Mouse (Mus musculus) A20 (cell line): Measurements from ENCODE around the gene Fli1.
A peak's percentile ranks its signal among the peaks of the same experiment; 100 is the strongest.

ENCODE experiments used
- DNase-seq: peaks from one replicate; pipeline ENCODE4 v3.0.0-alpha.2; 2011; ENCODE audit warnings: low read depth, low spot score

The Fli1 gene

DNA sequence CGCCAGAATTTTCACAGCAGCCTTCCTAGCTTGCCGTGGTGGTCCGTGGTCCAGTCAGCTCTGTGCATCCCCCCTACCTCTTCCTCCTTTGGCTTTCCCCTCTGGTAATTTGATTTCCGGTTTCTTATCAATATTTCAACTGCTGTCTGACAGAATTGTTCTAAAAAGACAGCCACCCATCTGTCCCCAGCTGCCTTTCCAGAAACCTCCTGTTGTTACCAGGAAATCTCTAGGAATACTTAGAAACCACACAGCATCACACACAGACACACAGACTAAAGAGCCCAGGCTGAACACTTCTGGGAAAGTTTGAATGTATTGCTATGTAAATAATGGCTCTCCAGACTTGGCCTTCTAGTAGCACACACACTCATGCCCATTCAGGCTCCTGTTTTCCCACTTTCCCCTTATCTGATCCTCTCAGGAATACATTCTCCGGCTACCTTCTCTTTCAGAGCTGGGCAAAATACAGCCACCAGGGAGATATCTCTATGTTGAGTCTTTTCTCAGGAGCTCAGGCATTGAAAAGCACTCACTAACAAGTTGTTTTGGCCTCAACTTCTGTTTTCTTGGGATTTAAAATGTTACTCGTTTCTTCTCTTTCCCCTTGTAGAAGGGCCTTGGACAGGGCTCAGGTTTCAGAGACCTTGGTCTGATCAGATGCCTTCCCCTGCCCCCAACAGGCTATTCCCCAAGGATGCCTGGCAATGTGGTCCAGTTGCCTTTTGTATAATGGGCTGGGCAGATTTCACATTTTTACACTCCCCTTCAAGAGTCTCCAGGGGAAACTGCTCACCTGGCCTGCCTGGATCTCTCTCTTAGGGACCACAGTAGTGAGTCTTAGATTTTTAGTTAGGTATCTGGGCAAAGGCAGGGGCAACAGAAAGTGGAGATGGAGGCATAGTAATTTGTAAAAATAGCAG lies 7.1 kb upstream of the Fli1 start:
- no peak for DNase-seq

DNA sequence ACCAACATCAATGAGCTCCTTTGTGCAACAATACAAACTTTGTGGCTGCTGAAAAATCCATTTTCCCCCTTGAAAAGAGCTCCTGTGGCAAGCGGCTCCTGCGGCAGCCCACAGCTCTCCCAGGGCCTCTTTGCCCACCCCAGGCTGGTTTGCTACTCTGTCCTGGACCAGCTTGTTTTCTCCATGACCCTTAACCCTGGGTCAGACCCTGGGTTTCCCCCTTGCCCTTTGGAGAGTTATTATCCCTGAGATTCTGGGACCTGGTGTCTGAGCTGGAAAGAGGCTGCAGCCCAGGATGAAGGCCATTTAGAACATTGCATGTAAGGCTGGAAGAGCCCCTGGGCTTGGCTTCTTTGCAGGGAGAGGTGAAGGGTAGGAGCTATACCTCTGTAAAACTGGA lies 4.1 kb upstream of the Fli1 start:
- no peak for DNase-seq

DNA sequence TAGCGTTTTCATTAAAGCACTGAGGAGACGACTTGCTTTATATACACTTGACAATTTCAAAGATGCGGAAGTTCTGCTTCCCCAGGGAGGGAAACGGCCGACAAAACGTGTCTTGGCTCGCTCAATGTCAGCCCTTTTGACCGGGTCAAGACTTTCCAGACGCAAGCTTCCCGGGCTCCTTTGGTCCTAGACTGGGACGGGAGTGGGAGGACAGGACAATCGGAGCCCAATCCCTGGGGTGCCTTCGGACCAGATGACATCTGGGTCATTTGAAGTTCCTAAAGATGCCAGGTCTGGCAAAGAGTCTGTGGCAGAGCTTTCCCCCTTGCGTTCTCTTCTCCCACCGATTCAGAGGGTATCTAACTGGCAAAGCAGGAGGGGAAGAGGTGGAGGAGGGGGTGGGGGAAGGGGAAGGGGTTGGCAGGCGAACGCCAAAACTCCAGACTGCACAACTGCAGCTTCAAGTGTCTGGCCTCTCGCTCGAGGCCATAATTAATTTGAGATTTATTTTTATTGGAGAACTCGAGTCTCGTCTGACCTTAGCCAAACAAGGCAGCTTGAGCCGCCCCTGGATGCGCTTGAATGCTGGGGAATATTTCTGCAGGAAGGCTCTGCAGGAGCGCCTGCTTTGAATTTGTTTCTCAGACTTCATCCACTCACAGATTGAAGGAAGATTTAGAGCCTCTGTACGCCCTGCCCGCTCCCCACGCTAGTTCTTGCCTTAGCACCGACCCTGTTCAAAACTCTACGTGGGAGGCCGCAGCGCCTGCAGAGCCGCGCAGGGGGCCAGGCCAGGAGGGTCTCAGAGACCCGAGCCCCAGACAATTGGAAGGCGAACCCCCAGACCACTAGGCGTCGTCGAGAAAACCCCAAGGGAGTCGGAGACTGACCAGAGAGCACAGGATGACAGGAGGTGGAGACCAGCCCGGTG lies 2.3 kb upstream of the Fli1 start:
- no peak for DNase-seq

DNA sequence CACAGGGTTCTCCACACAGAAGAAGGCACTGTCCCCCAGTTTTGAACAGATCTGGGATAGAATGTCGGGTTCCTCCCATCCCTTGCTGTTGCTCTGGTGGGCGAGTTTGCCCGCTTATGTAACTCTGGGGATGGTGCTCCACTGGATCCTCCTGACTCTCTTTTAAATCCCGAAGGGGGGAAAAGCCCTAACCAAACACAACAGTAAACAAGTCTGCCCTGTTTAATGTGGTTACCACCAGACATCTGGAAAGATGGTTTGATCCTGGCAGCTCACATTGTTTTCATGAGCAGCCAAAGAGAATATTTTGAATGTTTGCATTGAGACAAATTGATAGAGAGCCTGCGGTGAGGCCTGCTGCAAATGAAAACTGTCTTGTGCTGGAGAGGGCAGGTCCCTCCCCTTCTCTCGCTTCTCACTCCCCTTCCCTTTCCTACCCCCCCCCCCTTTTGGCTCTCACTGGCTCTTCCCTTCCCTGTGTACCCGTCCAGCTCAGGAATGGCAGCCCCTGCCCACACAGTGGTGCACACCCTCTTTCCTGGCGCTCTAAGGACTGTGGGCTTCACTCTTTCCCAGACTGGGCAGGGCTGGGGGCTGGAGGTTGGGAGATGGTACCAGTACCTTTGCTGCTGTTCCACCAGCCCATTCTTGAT lies 1.4 kb upstream of the Fli1 start:
- DNase-seq, result no peak

DNA sequence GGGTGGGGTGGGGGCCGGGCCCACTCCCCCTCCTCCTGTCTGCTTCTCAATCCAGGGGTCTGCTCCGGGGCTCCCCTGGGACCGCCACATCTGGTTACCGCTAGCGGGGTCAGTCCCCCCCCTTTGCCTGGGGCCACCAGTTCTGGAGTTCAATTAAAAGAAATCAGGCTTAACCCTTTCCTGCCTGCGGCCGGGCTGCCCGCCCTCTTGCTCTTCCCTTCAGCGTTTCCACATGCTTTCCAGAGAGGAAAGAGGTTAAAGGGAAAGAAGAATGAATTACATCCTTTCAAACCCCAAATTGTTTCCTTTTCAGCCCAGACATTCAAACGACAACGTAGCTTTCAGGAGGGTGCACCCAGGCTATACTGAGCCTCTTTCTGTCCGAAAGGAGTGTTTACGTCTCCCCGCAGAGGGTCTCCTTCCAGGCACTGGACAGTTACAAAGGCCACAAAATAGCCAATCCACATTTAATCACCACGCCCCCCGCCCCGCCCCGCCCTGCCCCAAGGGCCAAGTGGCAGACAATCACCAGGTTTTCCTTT lies 450 bp upstream of the Fli1 start:
- DNase-seq, result no peak

DNA sequence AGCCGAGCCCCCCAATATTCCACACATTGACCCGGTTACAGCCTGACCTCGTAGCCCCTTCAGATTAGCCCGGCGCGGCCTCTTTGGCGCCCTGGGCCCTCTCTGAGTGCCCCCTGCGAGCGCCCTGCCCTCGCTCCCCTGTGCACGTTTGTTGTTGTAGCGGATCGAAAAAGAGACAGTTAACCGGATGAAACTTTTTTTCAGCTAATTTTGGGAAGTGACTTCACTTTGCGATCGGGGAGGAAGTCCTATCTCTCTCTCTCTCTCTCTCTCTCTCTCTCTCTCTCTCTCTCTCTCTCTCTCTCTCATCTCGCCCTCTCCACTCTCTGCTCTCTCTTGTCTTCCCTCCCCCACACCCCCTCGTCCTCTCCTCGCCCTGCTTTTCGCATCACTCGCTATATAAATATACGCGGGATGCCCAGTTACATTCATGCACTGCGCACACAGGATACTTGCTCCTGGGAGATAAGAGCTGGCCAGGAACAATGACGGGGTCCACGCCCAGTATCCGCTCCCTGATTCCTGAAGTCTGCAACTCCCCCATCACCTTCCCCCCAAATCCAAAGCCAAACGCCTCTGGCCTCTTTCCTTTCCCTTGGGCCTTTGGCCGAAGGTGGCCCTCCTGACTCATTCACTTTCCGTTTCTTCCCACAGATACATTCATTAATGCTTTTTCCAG lies 1.3 kb downstream of the Fli1 start:
- peak; percentile 76 for DNase-seq

DNA sequence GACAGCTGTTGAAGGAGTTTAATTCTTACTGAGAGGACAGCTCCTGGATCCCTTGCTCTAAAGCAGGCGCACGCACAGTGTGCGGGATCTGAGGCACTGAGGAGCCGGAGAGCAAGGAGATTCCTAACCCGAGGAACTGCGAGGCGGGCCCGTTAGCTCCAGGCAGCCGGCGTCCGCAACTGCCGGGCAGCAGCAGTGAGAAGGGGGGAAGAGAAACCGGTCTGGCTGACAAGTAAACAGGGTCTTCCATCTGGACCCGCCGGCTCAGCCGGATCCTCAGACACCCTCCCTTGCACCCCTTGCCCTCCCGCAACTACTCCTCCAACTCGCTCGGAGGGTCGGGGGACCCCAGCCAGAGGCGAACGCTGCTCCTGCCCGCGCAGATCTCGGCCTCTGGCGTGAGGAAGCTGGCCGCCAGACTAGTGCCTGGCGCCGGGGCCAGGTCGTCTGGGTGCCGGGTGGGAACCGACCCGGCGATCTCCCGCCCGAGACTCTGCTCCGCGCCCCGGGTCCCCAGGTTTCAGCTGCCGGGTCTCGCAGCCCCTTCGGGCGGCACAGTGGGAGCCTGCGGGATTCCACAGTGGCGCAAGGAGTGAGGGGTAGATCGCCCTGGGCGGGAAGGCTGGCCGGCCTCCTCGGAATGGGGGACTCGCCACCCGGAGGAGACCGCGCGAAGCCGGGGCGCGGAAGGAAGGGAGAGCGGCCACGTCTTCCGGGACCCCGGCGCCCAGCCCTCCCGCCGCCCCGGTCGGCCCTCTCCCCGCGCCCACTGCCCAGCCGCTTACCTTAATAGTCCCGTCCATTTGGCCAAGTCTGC lies 2.0 kb downstream of the Fli1 start:
- peak; percentile 71 for DNase-seq

DNA sequence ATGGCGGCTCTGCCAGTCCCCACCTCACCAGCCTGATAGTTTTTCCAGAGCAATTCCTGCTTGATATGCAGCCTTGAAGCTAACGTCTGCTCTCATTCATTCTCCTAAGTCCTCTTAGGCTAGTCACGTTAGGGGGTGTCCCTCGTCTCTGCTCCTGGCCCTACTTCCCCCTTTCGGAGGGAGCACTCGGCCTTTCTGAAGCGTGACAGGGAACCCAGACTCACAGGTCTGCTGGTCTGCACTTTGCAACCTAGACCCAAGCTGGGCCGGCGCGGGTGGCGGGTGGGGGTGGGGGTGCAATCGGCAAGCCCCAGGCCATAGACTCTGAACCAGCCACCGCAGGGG lies 2.6 kb downstream of the Fli1 start:
- peak; percentile 95 for DNase-seq

DNA sequence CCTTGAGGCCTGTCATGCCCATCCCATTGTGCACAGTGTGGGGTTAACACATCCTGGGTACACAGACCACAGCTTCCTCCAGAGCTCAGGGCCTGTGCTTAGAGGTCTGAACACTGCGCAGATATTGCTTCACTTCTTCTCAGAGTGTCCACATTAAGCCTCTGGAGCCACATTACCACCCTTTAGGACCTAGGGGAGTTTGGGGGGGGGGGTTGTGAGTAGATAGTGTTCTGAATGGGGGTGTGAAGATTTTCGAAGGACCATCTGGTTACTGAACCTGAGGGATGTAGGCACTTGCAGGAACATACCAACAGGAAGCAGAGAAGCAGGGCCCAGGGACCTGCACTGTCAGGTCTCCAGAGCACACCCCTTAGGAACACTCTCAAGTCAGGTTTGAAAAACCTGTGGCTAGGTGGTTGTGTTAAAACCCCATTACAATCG lies 3.3 kb downstream of the Fli1 start:
- peak; percentile 67 for DNase-seq

DNA sequence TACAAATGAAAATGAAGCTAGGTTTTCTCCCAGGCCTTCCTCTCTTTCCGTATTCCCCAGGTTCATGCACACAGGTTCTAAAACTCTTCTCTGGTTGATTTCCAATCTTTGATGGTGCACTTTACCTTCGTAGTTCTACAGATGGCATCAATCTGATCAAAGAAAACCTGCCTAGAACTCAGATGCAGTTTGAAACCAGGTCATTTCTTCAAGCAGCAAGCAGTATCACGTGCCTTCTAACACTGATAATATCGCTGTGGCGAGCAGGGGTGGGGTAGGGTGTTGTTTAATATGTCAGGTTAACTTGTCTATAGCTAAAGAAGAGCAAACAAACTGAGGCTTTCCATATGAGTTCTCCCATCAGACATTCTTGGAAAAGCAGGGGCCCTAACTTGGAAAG lies 4.5 kb downstream of the Fli1 start:
- DNase-seq, result no peak

DNA sequence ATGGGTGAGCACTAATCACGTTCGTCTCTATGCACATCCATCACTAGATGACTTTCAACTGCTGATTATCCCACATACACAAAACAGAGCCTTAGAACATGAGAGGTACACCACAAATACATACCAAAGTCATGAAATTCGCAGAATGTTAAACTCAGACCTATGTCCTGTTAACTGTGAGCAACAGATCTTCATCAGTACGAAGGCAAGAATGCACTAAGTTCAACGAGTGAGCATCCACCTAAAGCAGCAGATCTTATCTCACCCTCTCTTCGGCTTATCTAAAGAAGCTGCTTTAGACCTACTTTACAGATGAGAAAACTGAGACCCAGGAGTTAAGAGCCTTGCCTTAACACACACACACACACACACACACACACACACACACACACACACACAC lies 5.0 kb downstream of the Fli1 start:
- DNase-seq, result no peak

DNA sequence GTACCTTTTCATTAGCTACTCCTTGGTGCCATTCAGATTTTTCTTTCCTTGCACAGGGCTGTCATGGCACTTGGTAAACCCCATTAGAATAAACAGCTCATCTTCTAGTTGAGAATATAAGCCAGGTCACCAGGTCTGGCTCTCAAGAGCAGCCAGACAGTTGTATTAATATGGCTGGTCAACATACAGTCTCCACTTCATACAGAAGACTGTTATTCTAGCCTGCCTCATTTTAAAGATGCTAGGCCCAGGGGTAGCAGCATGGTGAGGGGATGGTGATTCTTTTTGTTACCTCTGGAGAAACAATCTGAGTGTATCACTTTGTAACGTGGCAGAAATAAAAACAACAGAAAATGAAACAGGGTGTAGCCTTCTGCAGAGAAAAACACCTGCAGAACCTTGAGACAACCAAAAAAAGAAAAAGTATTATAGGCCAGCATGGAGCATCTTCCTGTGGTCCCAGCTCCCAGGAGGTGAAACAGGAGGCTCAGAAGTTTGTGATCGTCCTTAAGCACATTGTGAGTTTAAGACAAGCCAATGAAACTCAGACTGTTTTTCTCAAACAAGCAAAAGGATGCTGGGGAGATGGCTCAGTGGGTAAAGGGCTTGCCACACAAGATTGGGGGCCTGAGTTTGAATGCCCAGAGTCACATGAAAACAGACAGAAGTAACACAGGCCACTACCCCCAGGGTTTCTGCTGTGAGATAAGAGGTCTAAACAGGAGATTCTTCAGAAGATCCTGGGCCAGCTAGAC lies 7.3 kb downstream of the Fli1 start:
- DNase-seq, result peak; percentile 60

DNA sequence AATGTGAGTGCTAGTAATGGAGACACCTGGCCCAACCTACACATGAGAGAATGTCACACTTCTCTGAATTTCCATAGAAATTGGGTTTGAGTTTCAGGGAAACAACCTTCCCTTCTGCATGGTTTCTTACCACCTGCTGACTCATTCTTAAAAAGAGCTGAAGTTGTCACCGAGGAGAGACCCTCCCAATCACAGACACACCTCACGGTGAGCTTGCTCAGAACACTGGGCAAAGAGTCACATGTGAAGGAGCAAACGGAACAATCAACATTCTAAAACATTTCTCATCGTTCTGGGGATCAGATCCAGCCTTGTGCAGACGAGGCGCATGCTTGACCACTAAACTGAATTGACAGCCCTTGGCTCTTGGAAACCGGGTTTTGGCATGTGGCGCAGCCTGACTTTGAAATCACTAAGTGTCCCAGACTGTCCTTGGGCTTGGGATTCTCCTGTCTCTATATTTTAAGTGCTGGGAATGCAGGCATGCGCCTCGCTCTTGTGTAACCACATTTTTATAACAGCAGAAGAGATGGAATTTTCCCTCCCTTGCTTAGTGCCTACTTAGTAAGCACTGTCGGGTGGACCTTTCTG lies 8.5 kb downstream of the Fli1 start:
- DNase-seq, result no peak

DNA sequence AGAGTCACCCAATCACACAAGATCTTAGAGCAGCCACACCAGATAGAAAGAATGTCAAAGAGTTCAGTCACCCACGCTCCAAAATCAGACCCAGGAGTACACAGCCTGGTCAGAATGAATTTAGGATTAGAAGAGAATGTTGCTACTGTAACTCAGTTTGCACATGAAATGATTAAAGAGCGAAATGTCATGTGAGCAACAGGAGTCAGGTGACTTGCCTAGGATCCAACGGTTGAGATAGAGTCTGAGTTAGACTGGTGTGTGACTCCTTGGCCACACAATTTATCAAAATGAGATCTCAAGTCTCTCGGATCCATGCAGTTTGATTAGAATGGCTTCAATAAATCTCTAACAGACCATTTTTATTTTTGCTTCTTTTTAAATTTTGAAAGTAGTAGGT lies 11.1 kb downstream of the Fli1 start:
- DNase-seq, result no peak

DNA sequence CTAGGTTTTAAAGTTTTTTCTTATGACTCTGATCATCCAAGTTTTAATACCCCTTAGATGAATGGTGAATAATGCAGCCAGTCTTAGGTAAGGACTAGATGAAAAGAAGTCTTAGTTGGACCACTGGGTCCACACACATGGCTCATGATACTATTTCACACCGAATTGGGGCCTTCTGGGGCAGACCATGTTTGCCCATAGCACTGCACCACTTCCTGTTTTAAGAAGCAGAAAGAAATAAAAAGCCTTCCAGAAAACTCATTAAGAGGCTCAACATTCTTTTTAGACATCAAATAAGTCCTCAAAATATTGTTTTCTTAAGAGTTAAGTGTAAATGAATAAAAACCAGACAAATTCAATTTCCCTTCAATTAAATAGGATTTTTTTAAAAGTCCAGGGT lies 11.7 kb downstream of the Fli1 start:
- no peak for DNase-seq

DNA sequence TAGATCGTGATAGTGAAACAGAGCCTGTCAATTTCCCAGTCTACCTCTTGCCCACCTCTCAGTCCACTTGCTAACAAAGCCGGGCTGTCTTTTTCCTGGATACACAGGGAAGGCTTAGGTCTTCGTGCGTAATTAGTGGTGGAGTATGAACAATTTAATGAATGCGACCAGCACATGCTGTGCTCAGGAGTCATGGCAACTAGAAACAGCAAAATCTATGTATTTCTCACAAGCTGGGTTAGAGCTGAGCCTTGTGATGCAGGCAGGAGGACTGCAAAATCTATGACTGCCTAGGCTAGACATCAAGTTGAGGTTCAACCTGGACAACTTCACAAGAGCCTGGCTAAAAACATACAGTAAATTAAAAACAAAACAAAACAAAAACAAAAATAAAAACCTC lies 12.5 kb downstream of the Fli1 start:
- no peak for DNase-seq

DNA sequence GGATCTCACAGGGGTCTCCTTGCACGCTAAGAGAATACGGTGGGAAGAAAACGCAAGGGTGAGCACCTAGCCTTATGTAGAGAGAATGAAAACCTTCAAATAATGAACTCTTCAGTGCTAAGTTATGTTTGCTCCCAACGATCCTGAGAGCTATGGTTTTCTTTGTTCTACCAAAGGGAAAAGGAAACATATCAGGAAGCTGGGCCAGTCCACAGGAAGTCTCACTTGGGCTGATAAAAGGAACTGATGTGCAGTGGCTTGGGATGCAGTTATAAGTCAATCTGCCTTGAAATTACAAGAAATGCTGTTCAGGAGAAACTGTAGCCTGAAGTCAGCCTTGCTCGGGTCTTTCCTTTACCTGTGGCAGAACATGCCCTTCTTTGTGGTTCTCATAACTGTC lies 13.1 kb downstream of the Fli1 start:
- no peak for DNase-seq

DNA sequence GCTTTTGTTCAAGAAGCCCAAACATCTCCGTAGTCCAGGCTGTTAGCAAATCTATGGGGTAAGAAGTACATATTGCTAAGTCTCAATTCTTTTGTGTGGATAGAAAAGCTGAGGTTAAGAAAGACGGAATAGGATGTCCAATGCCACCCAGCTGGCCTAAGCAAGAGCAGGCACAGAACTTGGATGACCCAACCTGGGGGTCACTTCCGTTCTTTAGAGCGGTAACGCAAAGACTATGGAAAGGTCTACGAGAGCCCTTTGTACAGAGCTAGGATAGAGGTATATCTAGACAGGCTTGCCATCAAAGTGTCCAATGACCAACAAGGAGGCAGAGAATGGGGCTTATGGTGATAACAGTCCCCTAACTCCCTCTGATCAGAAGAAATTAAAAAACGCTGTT lies 15.3 kb downstream of the Fli1 start:
- no peak for DNase-seq

DNA sequence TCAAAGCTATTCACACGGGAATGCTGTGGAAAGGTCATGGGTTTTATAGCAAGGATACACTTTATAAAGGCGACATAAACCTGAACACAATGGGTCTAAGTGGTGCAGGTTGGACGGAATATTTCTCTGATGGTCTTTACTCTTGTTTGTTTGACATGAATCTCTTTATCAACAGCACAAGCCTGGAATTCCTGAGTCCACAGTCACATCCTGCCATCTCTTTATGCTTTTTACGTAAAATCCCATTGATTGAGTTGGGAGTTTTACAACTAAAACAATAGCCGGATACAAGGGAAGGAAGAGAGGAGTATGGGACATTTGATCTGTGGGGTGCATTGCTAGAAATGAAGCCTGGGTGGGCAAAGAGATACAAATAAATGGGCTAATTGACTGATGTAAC lies 16.9 kb downstream of the Fli1 start:
- DNase-seq, result no peak
